Mouse (Mus musculus) hindbrain, embryonic 13.5 days (tissue): ENCODE measurements around the gene Unc5cl. TPM values are rescaled to one million over a fixed set of nuclear protein-coding genes. Genes with fewer than 3 reads are reported as not detected.

Source experiments
- ATAC-seq: fragments of 200-750 bp; cut with Nextera tagmentation; 2 replicates; pipeline ENCODE4 v1.8.0; 2017; ENCODE audit warnings: moderate TSS enrichment; ENCODE audit not compliant: low FRiP score
- H3K27ac ChIP-seq: fragments of 300-500 bp; sonication (generic); 2 replicates; pipeline ENCODE4 v1.5.1; 2015; ENCODE audit warnings: inconsistent platforms, mild to moderate bottlenecking, moderate library complexity
- H3K27me3 ChIP-seq: fragments of 300-500 bp; sonication (generic); 2 replicates; pipeline ENCODE4 v1.6.1; 2015; ENCODE audit warnings: mild to moderate bottlenecking, inconsistent platforms
- H3K36me3 ChIP-seq: fragments of 300-500 bp; sonication (generic); 2 replicates; pipeline ENCODE4 v1.6.1; 2015; ENCODE audit warnings: mild to moderate bottlenecking, inconsistent platforms
- H3K4me1 ChIP-seq: fragments of 300-500 bp; sonication (generic); replicated peaks from 2 replicates; pipeline ENCODE4 v1.6.1; 2015; ENCODE audit warnings: inconsistent platforms
- H3K4me2 ChIP-seq: fragments of 300-500 bp; sonication (generic); 2 replicates; pipeline ENCODE4 v1.6.1; 2015; ENCODE audit warnings: inconsistent platforms, mild to moderate bottlenecking, moderate library complexity
- H3K4me3 ChIP-seq: fragments of 300-500 bp; sonication (generic); 2 replicates; pipeline ENCODE4 v1.5.1; 2015; ENCODE audit warnings: mild to moderate bottlenecking, inconsistent platforms
- H3K9ac ChIP-seq: fragments of 300-500 bp; sonication (generic); 2 replicates; pipeline ENCODE4 v1.6.1; 2015; ENCODE audit warnings: mild to moderate bottlenecking, inconsistent platforms
- H3K9me3 ChIP-seq: fragments of 300-500 bp; sonication (generic); 2 replicates; pipeline ENCODE4 v1.6.1; 2016; ENCODE audit warnings: inconsistent platforms
- WGBS: fragments of 180-500 bp; shearing (Covaris S2); methylation state at CpG from one replicate; pipeline ENCODE4 v1.1.7; 2015; 5-methylcytosine and 5-hydroxymethylcytosine counted together
- polyA plus RNA-seq: library from polyadenylated mRNA; unstranded; fragments of >200 nt; fragmentation: Nextera tagmentation; extraction: Ambion mirVana; gene quantifications from 2 replicates; pipeline ENCODE4 v1.2.1, GENCODE M21; 2015

Gene Unc5cl
- polyA plus RNA-seq, 1 experiment from 2014 or later: 0.26 TPM

GRCm38 (mm10) chr17:48533844-48534705, 79.4 kb downstream of the Unc5cl start:
- Histone ChIP-seq H3K9ac (no peak overlapping the region), H3K27me3 (no peaks in the 10 kb centered on the region), H3K36me3 (no peaks in the 10 kb centered on the region), H3K9me3 (no peaks in the 10 kb centered on the region), H3K27ac (no peak overlapping the region), H3K4me2 (no peak overlapping the region), H3K4me1 (0 out of 2 replicates have a peak, but pooled peaks cover 9% of the 10 kb centered on the region), H3K4me3 (no peak overlapping the region)
- 51% methylated on average over 12 of the region's 14 CpGs for WGBS
- no peak for ATAC-seq

GRCm38 (mm10) chr17:48538328-48538727, 83.6 kb downstream of the Unc5cl start:
- peaks cover 15% of the 10 kb centered on the region for H3K4me1 ChIP-seq
- no peaks in the 10 kb centered on the region for H3K9me3 ChIP-seq
- no peak for ATAC-seq
- 86% methylated on average over 5 of the region's 5 CpGs for WGBS
- no peaks in the 10 kb centered on the region for H3K27me3 ChIP-seq
- no peak overlapping the region for H3K27ac ChIP-seq
- H3K9ac ChIP-seq: no peak overlapping the region
- no peaks in the 10 kb centered on the region for H3K36me3 ChIP-seq
- H3K4me2 ChIP-seq: no peak overlapping the region
- no peak overlapping the region for H3K4me3 ChIP-seq

GRCm38 (mm10) chr17:48539326-48539725, 84.6 kb downstream of the Unc5cl start:
- ATAC-seq: no peak
- Histone ChIP-seq H3K27me3 (no peaks in the 10 kb centered on the region), H3K9me3 (no peaks in the 10 kb centered on the region), H3K4me2 (no peak overlapping the region), H3K27ac (no peak overlapping the region), H3K9ac (no peak overlapping the region), H3K4me3 (no peak overlapping the region), H3K4me1 (peaks cover 11% of the 10 kb centered on the region), H3K36me3 (no peaks in the 10 kb centered on the region)
- WGBS: 88% methylated on average over 17 of the region's 17 CpGs

GRCm38 (mm10) chr17:48542733-48543132, 88.0 kb downstream of the Unc5cl start:
- H3K4me2 ChIP-seq: no peak overlapping the region
- WGBS: 59% methylated on average over 11 of the region's 11 CpGs
- no peaks in the 10 kb centered on the region for H3K9me3 ChIP-seq
- H3K27ac ChIP-seq: no peak overlapping the region
- no peak for ATAC-seq
- H3K36me3 ChIP-seq: no peaks in the 10 kb centered on the region
- H3K4me3 ChIP-seq: no peak overlapping the region
- no peak overlapping the region for H3K9ac ChIP-seq
- H3K4me1 ChIP-seq: peaks cover 19% of the 10 kb centered on the region
- H3K27me3 ChIP-seq: no peaks in the 10 kb centered on the region

GRCm38 (mm10) chr17:48543301-48543765, 88.6 kb downstream of the Unc5cl start:
- Histone ChIP-seq H3K4me1 (peaks cover 19% of the 10 kb centered on the region), H3K27ac (peak overlapping the region; percentile 62), H3K9ac (no peak overlapping the region), H3K36me3 (no peaks in the 10 kb centered on the region), H3K27me3 (no peaks in the 10 kb centered on the region), H3K4me3 (no peak overlapping the region), H3K4me2 (peak overlapping the region; percentile 40), H3K9me3 (no peaks in the 10 kb centered on the region)
- no peak for ATAC-seq
- WGBS: 66% methylated on average over 15 of the region's 15 CpGs

- Histone ChIP-seq H3K9me3 (no peaks in the 10 kb centered on the region), H3K4me1 (peaks cover 19% of the 10 kb centered on the region), H3K4me2 (no peak overlapping the region), H3K27ac (no peak overlapping the region), H3K9ac (no peak overlapping the region), H3K27me3 (no peaks in the 10 kb centered on the region), H3K36me3 (no peaks in the 10 kb centered on the region), H3K4me3 (no peak overlapping the region)
- WGBS: 75% methylated on average over 9 of the region's 9 CpGs
- ATAC-seq: 0 out of 2 replicates have a peak, but pooled peaks have one; percentile 21
Measured at GRCm38 (mm10) chr17:48544722-48545121, 90.0 kb downstream of the Unc5cl start.

- Histone ChIP-seq H3K27me3 (no peaks in the 10 kb centered on the region), H3K36me3 (no peaks in the 10 kb centered on the region), H3K4me1 (peaks cover 19% of the 10 kb centered on the region), H3K9me3 (no peaks in the 10 kb centered on the region), H3K9ac (no peak overlapping the region), H3K27ac (no peak overlapping the region), H3K4me3 (no peak overlapping the region), H3K4me2 (peak overlapping the region; percentile 33)
- 60% methylated on average over 28 of the region's 28 CpGs for WGBS
- ATAC-seq: peak; percentile 86
Measured at GRCm38 (mm10) chr17:48545223-48545943, 90.7 kb downstream of the Unc5cl start.

- WGBS: 92% methylated on average over 11 of the region's 11 CpGs
- H3K9me3 ChIP-seq: no peaks in the 10 kb centered on the region
- no peaks in the 10 kb centered on the region for H3K36me3 ChIP-seq
- H3K27me3 ChIP-seq: no peaks in the 10 kb centered on the region
- H3K4me3 ChIP-seq: no peak overlapping the region
- no peak overlapping the region for H3K27ac ChIP-seq
- H3K4me2 ChIP-seq: peak overlapping the region; percentile 33; the same call in 1 of the 2 replicates
- ATAC-seq: no peak
- H3K9ac ChIP-seq: no peak overlapping the region
- H3K4me1 ChIP-seq: peaks cover 19% of the 10 kb centered on the region
Measured at GRCm38 (mm10) chr17:48546036-48546435, 91.3 kb downstream of the Unc5cl start.

- 91% methylated on average over 6 of the region's 6 CpGs for WGBS
- no peaks in the 10 kb centered on the region for H3K36me3 ChIP-seq
Measured at GRCm38 (mm10) chr17:48547668-48548067, 93.0 kb downstream of the Unc5cl start.

GRCm38 (mm10) chr17:48551788-48552531, 97.3 kb downstream of the Unc5cl start:
- Histone ChIP-seq H3K27me3 (no peaks in the 10 kb centered on the region), H3K4me2 (no peak overlapping the region), H3K4me3 (no peak overlapping the region), H3K9ac (no peak overlapping the region), H3K9me3 (no peaks in the 10 kb centered on the region), H3K27ac (no peak overlapping the region), H3K36me3 (no peaks in the 10 kb centered on the region), H3K4me1 (no peaks in the 10 kb centered on the region)
- 89% methylated on average over 4 of the region's 4 CpGs for WGBS
- ATAC-seq: no peak

More at GRCm38 (mm10) chr17:48547668-48548067, 93.0 kb downstream of the Unc5cl start:
- no peak for ATAC-seq
- Histone ChIP-seq H3K4me2 (no peak overlapping the region), H3K4me1 (peaks cover 19% of the 10 kb centered on the region), H3K27ac (no peak overlapping the region), H3K9ac (no peak overlapping the region), H3K4me3 (no peak overlapping the region), H3K9me3 (no peaks in the 10 kb centered on the region), H3K27me3 (no peaks in the 10 kb centered on the region)

- ATAC-seq: no peak
- Histone ChIP-seq H3K4me2 (no peak overlapping the region), H3K4me1 (no peaks in the 10 kb centered on the region), H3K36me3 (no peaks in the 10 kb centered on the region), H3K27me3 (no peaks in the 10 kb centered on the region), H3K27ac (no peak overlapping the region), H3K9ac (no peak overlapping the region), H3K9me3 (no peaks in the 10 kb centered on the region), H3K4me3 (no peak overlapping the region)
- WGBS: 89% methylated on average over 3 of the region's 3 CpGs
Measured at GRCm38 (mm10) chr17:48552532-48552915, 97.8 kb downstream of the Unc5cl start.
